Mouse (Mus musculus) C2C12 (cell line): ENCODE data around the gene Acadl.

Source experiments
- CEBPB ChIP-seq: IDR thresholded peaks from one replicate; pipeline ENCODE4 v1.6.1; 2011; ENCODE audit warnings: low read depth, mild to moderate bottlenecking, control low read depth, moderate library complexity
- CTCF ChIP-seq: IDR thresholded peaks from one replicate; pipeline ENCODE4 v1.5.1; 2011; ENCODE audit not compliant: control insufficient read depth, insufficient read depth, insufficient read length
- FOSL1 ChIP-seq: IDR thresholded peaks from one replicate; pipeline ENCODE4 v1.8.0; 2011; ENCODE audit warnings: mild to moderate bottlenecking, low read length; ENCODE audit not compliant: poor library complexity, insufficient read depth, severe bottlenecking
- MAX ChIP-seq: IDR thresholded peaks from one replicate; pipeline ENCODE4 v1.6.1; 2011; ENCODE audit warnings: mild to moderate bottlenecking, control low read depth
- MYOD1 ChIP-seq: IDR thresholded peaks from one replicate; pipeline ENCODE4 v1.6.1; 2011; ENCODE audit warnings: low read depth; ENCODE audit not compliant: control insufficient read depth, insufficient read length
- MYOG ChIP-seq: IDR thresholded peaks from one replicate; pipeline ENCODE4 v1.6.1; 2011; ENCODE audit not compliant: control insufficient read depth, insufficient read length; ENCODE audit errors: extremely low read depth
- USF1 ChIP-seq: IDR thresholded peaks from one replicate; pipeline ENCODE4 v1.6.1; 2011; ENCODE audit warnings: low read depth, mild to moderate bottlenecking, control low read depth, moderate library complexity

GRCm38 (mm10) chr1:66887175-66887574 is 24.1 kb upstream of the Acadl start:
- TF ChIP-seq CTCF (no peak), CEBPB (no peak), USF1 (no peak), FOSL1 (no peak), MAX (no peak), MYOG (no peak), MYOD1 (no peak)
